Mouse (Mus musculus) testis, adult 2 months (tissue): ENCODE data around the gene Slc22a15.

ENCODE experiments used
- CTCF ChIP-seq: fragments of 200-500 bp; IDR thresholded peaks from 2 replicates; pipeline ENCODE4 v1.5.1; 2012; ENCODE audit warnings: low read depth, mild to moderate bottlenecking, inconsistent platforms, low read length, moderate library complexity; ENCODE audit not compliant: control insufficient read depth, insufficient read depth, insufficient replicate concordance
- POLR2A ChIP-seq: fragments of 200-500 bp; IDR thresholded peaks from 2 replicates; pipeline ENCODE4 v1.6.1; 2012; ENCODE audit warnings: low read depth, mild to moderate bottlenecking, inconsistent platforms, low read length, moderate library complexity; ENCODE audit not compliant: control insufficient read depth

- TF ChIP-seq POLR2A (no peak), CTCF (no peak)
Observed at GRCm38 (mm10) chr3:101839327-101839726, 84.9 kb downstream of the Slc22a15 start.
